Mouse (Mus musculus) limb, embryonic 10.5 days (tissue): Measurements from ENCODE around the gene Creb5. TPM values are rescaled to one million over a fixed set of nuclear protein-coding genes. Genes with fewer than 3 reads are reported as not detected.

Source experiments
- DNase-seq: peaks from one replicate; pipeline ENCODE4 v3.0.0-alpha.2; 2017; ENCODE audit warnings: low spot score
- H3K27ac ChIP-seq: fragments of 300-500 bp; sonication (generic); 2 replicates; pipeline ENCODE4 v1.5.1; 2016; ENCODE audit warnings: mild to moderate bottlenecking
- H3K27me3 ChIP-seq: fragments of 300-500 bp; sonication (generic); 2 replicates; pipeline ENCODE4 v1.6.1; 2016; ENCODE audit warnings: low read depth, mild to moderate bottlenecking; ENCODE audit not compliant: poor library complexity, severe bottlenecking
- H3K36me3 ChIP-seq: fragments of 300-500 bp; sonication (generic); 2 replicates; pipeline ENCODE4 v1.6.1; 2016; ENCODE audit warnings: mild to moderate bottlenecking, moderate library complexity
- H3K4me1 ChIP-seq: fragments of 300-500 bp; sonication (generic); 2 replicates; pipeline ENCODE4 v1.6.1; 2016
- H3K4me3 ChIP-seq: fragments of 300-500 bp; sonication (generic); 2 replicates; pipeline ENCODE4 v1.5.1; 2016; ENCODE audit warnings: mild to moderate bottlenecking, moderate library complexity
- H3K9me3 ChIP-seq: fragments of 300-500 bp; sonication (generic); replicated peaks from 2 replicates; pipeline ENCODE4 v1.6.1; 2016; ENCODE audit warnings: mild to moderate bottlenecking
- WGBS: fragments of 180-500 bp; shearing (Covaris S2); methylation state at CpG from one replicate; pipeline ENCODE4 v1.1.7; 2016; 5-methylcytosine and 5-hydroxymethylcytosine counted together
- polyA plus RNA-seq: library from polyadenylated mRNA; unstranded; fragments of >200 nt; fragmentation: Nextera tagmentation; extraction: Ambion mirVana; gene quantifications from 2 replicates; pipeline ENCODE4 v1.2.1, GENCODE M21; 2016

Gene Creb5
- polyA plus RNA-seq, 1 experiment from 2014 or later, result 12.1 TPM

DNA sequence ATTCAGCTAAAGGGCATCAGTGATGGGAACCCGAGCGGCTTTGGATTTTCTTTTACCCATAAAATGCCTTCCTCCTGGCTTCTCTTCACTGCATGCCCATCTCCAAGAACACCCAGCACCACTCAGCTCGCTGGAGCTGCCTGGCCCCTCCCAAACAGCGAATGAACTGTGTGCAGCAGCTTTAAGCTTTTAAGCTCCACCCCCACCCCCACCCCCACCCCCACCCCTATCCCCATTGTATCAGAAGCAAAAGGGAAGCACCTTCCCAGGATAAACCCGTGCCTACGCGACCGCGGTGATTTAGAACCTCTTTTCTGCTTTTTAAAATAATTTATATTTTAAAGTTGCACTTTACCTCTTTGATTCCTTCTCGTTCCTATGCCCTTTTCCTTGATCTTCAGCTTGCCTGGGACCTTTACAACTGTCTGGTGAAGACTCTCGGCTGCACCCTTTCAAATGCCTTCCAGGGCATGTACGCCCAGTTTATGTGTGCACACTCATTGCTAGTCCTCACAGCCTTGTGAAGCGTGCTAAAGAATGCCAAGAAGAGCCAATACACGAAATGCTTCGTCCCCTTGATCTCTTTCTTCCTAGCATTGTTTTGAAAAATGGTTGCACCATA is 411.2 kb downstream of the Creb5 start:
- Histone ChIP-seq H3K4me3 (peak overlapping the region; percentile 24; the same call in 1 of the 2 replicates), H3K27ac (peak overlapping the region; percentile 63), H3K27me3 (0 out of 2 replicates have a peak, but pooled peaks cover under 1% of the 10 kb centered on the region), H3K36me3 (no peaks in the 10 kb centered on the region), H3K9me3 (no peaks in the 10 kb centered on the region), H3K4me1 (peaks cover 51% of the 10 kb centered on the region)
- DNase-seq, result no peak
- 13% methylated on average over 15 of the region's 15 CpGs for WGBS

DNA sequence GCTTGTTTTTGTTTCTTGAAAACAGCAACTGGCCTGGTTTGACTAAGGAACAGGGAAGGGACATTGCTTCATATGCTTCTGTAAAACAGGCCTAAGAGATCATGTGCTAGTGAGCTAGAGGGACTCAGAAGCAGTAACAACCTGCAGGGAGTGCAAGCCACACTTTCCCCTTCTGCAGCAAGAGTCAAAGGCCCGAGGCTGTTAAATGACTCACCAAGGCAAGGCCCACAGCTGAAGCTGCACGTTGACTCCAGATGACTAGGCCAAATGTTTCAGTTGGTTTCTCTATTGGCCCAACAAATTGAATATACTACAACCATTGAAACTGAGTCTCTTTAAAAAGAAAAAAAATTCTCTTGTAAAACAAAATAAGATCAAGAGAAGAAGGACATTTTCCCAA is 417.4 kb downstream of the Creb5 start:
- peaks cover 6% of the 10 kb centered on the region; the same call in 1 of the 2 replicates for H3K4me1 ChIP-seq
- no peaks in the 10 kb centered on the region for H3K9me3 ChIP-seq
- no peaks in the 10 kb centered on the region for H3K36me3 ChIP-seq
- 9% methylated on average over 2 of the region's 2 CpGs for WGBS
- no peak overlapping the region for H3K27ac ChIP-seq
- H3K27me3 ChIP-seq, result no peaks in the 10 kb centered on the region
- H3K4me3 ChIP-seq, result no peak overlapping the region
- no peak for DNase-seq

DNA sequence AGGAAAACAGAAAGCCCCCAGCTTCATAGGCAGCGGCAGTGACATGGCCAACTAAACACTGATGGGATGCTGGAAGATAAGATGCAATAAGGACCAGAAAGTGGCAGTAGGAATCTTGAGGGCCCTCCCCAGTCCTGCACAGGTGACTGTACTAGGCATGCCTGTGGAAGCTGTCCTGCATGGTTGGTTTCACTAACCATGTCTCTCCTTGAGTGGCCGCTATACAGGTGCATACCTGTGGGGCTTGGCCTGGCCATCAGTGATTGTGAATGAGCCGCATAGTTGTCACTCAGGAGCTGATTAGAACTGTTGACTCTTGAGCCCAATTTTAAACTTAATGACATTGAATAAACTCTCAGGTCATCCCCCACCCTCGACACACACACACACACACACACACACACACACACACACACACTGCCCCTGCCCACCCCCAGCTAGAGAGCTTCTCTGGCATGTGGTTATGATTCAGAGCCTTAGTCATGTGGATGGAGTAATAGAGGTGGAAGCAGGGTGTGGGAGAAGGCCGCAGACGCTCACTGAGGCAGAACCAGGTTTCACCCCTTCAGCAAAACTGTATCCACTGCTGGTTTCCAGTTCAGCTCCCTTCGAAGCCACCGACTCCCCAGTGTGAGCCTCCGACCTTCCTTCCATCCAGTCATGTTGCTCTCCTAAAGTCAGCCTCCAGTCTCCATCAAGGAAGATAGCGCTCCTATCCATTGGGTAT is 419.7 kb downstream of the Creb5 start:
- no peak overlapping the region for H3K27ac ChIP-seq
- peaks cover 6% of the 10 kb centered on the region; the same call in 1 of the 2 replicates for H3K4me1 ChIP-seq
- no peak overlapping the region for H3K4me3 ChIP-seq
- H3K36me3 ChIP-seq, result no peaks in the 10 kb centered on the region
- no peaks in the 10 kb centered on the region for H3K27me3 ChIP-seq
- H3K9me3 ChIP-seq, result no peaks in the 10 kb centered on the region
- WGBS, result 85% methylated on average over 10 of the region's 10 CpGs
- no peak for DNase-seq

DNA sequence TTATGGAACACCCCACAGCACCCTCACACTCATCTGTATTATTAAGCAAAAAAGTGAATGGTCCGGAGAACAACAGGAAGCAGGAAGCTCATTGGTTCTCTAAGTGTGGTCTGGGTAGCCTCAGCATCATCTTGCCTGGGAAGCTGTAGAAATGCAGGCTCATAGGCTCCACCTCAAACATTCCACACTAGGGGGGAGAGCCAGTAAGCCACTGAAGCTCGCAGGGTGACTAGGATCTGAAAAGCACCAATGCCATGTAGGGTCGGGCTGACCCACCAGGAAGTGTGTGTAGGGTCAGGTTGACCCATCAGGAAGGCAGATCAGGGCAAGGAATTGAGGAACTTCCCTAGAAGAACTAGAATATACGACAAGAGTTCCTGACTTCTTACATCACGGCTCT is 420.7 kb downstream of the Creb5 start:
- Histone ChIP-seq H3K9me3 (no peaks in the 10 kb centered on the region), H3K36me3 (no peaks in the 10 kb centered on the region), H3K27me3 (no peaks in the 10 kb centered on the region), H3K4me3 (no peak overlapping the region), H3K27ac (no peak overlapping the region), H3K4me1 (peaks cover 6% of the 10 kb centered on the region; the same call in 1 of the 2 replicates)
- no peak for DNase-seq
- 76% methylated on average over 5 of the region's 5 CpGs for WGBS

DNA sequence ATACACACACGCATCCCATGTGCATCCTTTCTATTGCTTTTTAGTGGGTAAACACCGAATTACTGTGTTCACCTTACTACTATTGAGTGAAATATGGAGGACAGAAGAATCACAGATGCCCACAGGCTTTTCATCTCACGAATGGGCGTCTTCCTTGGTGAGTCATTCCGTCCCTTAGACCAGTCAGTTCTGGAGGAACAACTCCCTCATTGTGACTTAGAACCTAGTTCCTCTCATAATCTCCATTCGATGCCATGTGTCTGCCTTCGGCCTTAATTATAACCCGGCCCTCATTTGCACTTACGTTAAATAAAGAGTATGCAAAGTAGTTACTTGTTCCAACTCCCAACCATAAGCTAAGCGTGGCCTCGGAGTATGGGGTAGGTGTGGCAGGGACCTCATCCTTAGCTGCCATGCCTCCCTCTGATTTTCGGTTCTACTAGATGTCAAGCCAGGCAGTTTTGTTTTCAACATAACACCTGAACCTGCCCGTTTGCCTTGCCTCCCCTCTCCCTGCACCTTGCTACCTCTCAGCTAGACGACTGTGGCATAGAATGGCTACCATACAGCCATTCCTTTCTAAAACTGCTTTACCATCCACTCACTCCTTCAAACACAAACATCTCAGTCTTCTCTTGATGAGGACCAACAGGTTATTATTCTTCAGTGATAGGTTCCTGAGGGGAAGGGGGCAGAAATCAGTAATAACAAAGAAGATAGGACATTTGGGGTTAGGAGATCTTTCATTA is 422.8 kb downstream of the Creb5 start:
- H3K4me3 ChIP-seq, result no peak overlapping the region
- no peak overlapping the region for H3K27ac ChIP-seq
- DNase-seq, result no peak
- H3K27me3 ChIP-seq, result no peaks in the 10 kb centered on the region
- H3K36me3 ChIP-seq, result no peaks in the 10 kb centered on the region
- no peaks in the 10 kb centered on the region for H3K9me3 ChIP-seq
- 89% methylated on average over 14 of the region's 14 CpGs for WGBS
- H3K4me1 ChIP-seq, result peaks cover 14% of the 10 kb centered on the region

DNA sequence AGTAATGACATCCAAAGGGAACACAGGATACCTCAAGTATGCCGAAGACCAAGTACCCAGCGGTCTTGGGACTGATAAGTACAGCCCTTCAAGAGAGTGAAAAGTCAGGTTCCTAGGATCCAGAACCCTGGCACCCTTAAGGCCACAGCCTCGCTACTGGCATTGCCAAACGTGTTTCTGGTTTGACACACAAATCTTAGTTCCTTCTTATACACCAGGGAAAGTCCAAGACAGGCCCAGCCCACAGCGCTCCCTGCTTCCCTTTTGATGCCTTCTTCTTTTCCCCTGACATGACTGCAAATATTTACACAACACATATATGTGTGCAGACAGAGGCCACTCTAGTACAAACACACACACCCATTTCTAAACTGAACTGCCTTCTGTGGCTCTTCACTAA is 423.5 kb downstream of the Creb5 start:
- WGBS, result 89% methylated on average over 5 of the region's 5 CpGs
- Histone ChIP-seq H3K4me1 (peaks cover 14% of the 10 kb centered on the region), H3K27ac (no peak overlapping the region), H3K4me3 (no peak overlapping the region), H3K27me3 (no peaks in the 10 kb centered on the region), H3K9me3 (no peaks in the 10 kb centered on the region), H3K36me3 (no peaks in the 10 kb centered on the region)
- DNase-seq, result no peak

DNA sequence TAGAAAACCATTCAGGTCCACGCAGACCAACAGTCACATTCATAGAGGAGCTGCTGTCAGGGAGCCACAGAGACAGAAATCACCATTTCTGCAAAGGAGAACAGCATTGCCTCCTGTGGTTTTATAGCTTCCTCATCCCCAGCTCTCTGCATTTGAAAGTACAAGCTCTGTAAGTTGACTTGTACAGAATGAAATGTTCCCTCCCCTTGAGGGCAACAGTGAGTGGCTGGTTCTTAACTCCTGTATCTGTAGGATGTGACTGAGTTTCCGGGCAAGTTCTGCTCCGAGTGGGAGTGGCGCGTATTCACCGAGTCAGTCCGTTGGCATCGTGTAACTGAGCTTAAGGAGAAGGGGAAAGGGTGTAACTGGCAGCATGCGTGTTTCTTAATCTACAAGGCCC is 426.1 kb downstream of the Creb5 start:
- H3K4me1 ChIP-seq, result peaks cover 8% of the 10 kb centered on the region

DNA sequence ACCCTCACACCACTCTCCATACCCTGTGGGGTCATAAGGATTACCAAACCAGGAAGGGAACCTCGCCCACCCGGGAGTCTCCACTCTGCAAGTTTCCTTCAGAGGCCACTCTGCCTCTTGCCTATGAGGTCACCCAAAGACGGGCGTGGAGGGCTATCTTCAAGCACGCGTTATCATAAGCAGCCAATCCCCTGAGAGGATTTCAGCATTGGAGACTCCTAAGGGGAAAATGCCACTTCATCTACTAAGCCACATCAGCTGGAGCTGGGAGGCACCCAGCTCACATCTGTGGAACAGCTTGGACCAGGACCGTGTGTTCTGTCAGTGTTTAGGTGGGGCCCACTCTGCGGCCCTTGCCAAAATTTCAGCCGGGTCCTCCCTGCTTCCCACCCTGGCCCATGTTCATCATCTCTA is 427.8 kb downstream of the Creb5 start:
- peak overlapping the region; percentile 12; the same call in 1 of the 2 replicates for H3K27ac ChIP-seq
- no peak for DNase-seq
- no peaks in the 10 kb centered on the region for H3K36me3 ChIP-seq
- no peak overlapping the region for H3K4me3 ChIP-seq
- H3K9me3 ChIP-seq, result no peaks in the 10 kb centered on the region
- no peaks in the 10 kb centered on the region for H3K27me3 ChIP-seq
- 98% methylated on average over 9 of the region's 9 CpGs for WGBS
- H3K4me1 ChIP-seq, result peaks cover 17% of the 10 kb centered on the region

More for the DNA sequence above, 426.1 kb downstream of the Creb5 start:
- Histone ChIP-seq H3K27ac (peak overlapping the region; percentile 19; the same call in 1 of the 2 replicates), H3K36me3 (no peaks in the 10 kb centered on the region), H3K9me3 (no peaks in the 10 kb centered on the region), H3K4me3 (no peak overlapping the region), H3K27me3 (no peaks in the 10 kb centered on the region)
- DNase-seq, result no peak
- WGBS, result 83% methylated on average over 9 of the region's 9 CpGs

DNA sequence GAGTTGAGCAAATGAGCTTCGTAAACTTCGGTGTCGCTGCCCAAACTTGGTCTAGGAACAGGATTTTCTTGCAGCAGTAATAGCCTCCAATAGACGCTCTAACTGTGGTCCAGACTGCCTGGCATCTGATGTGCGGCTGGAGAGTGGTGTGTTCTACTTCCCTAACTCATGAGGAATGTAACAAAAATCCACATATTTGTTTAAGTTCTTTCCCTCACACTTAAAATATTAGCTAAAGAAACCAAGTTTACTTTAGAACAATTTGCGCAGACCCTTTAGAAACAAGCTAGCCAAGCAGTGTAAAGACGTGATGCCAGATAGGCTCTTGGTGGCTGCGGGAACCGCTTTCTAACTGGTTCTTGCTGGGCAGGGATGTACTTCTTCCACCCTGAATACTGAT is 428.9 kb downstream of the Creb5 start:
- H3K27me3 ChIP-seq, result no peaks in the 10 kb centered on the region
- no peak for DNase-seq
- peaks cover 24% of the 10 kb centered on the region for H3K4me1 ChIP-seq
- 91% methylated on average over 9 of the region's 9 CpGs for WGBS
- H3K9me3 ChIP-seq, result no peaks in the 10 kb centered on the region
- H3K27ac ChIP-seq, result no peak overlapping the region
- no peak overlapping the region for H3K4me3 ChIP-seq
- no peaks in the 10 kb centered on the region for H3K36me3 ChIP-seq

DNA sequence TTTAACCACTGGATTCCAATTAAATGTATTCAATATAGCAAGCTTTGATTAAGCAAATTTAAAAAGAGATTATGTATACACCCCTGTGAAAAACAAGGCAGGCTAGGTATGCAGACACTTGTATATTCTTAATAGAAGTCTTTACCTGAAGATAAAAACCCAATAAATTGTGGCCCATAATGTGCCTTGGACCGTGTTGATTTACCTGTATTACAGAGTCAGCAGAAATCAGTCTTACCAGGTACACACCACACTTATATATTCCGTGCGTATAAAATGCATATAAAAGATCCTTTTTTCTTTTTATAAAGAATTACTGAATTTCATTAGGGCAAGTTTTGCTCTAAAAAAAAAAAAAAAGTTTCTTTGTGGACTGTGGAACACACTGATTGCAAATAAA is 432.9 kb downstream of the Creb5 start:
- H3K4me3 ChIP-seq, result no peak overlapping the region
- peaks cover 21% of the 10 kb centered on the region for H3K27me3 ChIP-seq
- no peak overlapping the region for H3K27ac ChIP-seq
- no peaks in the 10 kb centered on the region for H3K9me3 ChIP-seq
- no peak for DNase-seq
- no peaks in the 10 kb centered on the region for H3K36me3 ChIP-seq
- 89% methylated on average over 3 of the region's 3 CpGs for WGBS
- H3K4me1 ChIP-seq, result peaks cover 24% of the 10 kb centered on the region

DNA sequence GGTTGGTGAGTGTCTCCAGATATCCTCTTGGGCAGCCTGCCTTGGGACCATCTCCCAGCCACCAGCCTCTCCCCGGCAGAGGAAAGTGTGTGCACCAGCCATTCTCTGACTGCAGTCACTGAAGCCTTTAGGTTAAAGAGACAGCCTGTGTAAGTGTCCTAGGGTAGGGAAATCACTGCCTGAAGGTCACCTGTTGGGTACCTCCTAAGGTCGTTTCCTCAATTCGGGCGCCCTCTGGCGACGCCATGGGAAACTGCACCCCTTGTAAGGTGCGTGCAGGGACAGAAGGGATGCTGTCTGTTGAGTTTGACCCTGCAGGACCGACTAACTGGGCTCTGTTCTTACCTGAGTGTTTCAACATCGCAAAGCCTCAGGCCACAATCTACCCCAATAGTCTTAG is 434.5 kb downstream of the Creb5 start:
- Histone ChIP-seq H3K4me1 (peaks cover 24% of the 10 kb centered on the region), H3K4me3 (no peak overlapping the region), H3K27me3 (peaks cover 21% of the 10 kb centered on the region), H3K36me3 (no peaks in the 10 kb centered on the region), H3K27ac (no peak overlapping the region), H3K9me3 (no peaks in the 10 kb centered on the region)
- 12% methylated on average over 9 of the region's 9 CpGs for WGBS
- peak; percentile 84 for DNase-seq

DNA sequence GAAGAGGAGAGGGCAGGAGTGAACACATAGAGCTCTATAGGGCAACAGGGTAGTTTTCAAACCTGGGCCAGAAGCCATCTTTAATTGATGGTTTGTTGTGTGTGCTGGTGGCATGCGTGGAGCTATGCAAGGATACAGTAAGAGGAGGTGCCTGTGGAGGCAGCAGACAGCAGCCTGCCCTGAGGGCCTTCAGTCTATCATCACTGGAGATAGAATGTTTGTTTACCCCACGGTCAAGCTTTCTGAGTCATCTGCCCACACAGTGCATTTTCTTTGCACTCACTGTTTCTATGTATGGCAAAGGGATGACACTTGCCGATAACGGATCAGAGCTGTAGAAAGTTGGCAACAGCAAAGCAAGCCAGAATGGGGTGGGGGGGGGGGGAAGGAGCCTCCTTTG is 435.6 kb downstream of the Creb5 start:
- Histone ChIP-seq H3K36me3 (no peaks in the 10 kb centered on the region), H3K27me3 (peaks cover 21% of the 10 kb centered on the region), H3K9me3 (no peaks in the 10 kb centered on the region), H3K27ac (no peak overlapping the region), H3K4me1 (peaks cover 24% of the 10 kb centered on the region), H3K4me3 (no peak overlapping the region)
- 89% methylated on average over 4 of the region's 4 CpGs for WGBS
- no peak for DNase-seq

DNA sequence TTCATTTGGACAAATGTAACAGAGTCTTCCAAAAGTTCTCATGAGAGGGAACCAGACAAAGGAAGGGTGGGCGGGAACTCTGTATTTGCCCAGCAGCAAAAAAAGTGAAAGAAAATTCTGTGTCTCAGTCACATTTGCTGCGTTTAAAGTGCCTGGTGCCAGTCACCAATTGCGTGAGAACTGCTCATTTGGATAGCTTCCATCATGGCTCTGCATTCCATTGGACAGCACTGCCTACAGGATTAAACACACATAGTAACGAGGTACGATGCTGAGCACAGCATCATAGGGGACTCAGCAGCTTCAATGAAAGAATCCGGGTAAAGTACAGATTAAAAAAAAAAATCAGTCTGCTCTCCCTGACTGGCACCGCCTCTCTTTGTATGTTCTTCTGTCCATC is 443.4 kb downstream of the Creb5 start:
- Histone ChIP-seq H3K4me1 (peaks cover 17% of the 10 kb centered on the region), H3K36me3 (no peaks in the 10 kb centered on the region), H3K27ac (no peak overlapping the region), H3K27me3 (no peaks in the 10 kb centered on the region), H3K4me3 (no peak overlapping the region), H3K9me3 (no peaks in the 10 kb centered on the region)
- DNase-seq, result no peak
- 92% methylated on average over 7 of the region's 7 CpGs for WGBS
